Mouse (Mus musculus): ENCODE data around the gene Mau2. TPM values are rescaled to one million over a fixed set of nuclear protein-coding genes. Genes with fewer than 3 reads are reported as not detected.
"Not testable (repeated sequence)": the region's sequence is repeated elsewhere in the genome, so short reads cannot be mapped to it uniquely, and the experiment has no call there.

Gene Mau2
- 30.5 and 31.4 TPM in 2 replicates for total RNA-seq (2017)

- ATAC-seq (replicated peaks; ENCODE audit: low read depth, poor library complexity, severe bottlenecking): peak; percentile 95
Measured at GRCm38 (mm10) chr8:70042583-70043455, at the start of gene Mau2, which contains the start of gene Sugp1. Mau2 (minus strand) TSS chr8:70042734. Sugp1 (plus strand) TSS chr8:70042813.

GRCm38 (mm10) chr8:70089296-70089960 lies 46.9 kb upstream of the Mau2 start:
- ATAC-seq (replicated peaks; ENCODE audit: low read depth, poor library complexity, severe bottlenecking): no peak

- ATAC-seq (replicated peaks; ENCODE audit: low read depth, poor library complexity, severe bottlenecking): no peak
Measured at GRCm38 (mm10) chr8:70087836-70088650, 45.5 kb upstream of the Mau2 start.

- ATAC-seq (replicated peaks; ENCODE audit: low read depth, poor library complexity, severe bottlenecking): peak; percentile 53
Measured at GRCm38 (mm10) chr8:70087237-70087636, 44.7 kb upstream of the Mau2 start.

- ATAC-seq (replicated peaks; ENCODE audit: low read depth, poor library complexity, severe bottlenecking): no peak
Measured at GRCm38 (mm10) chr8:70086151-70086550, 43.6 kb upstream of the Mau2 start.

- peak; percentile 38; the same call in 1 of the 2 replicates for ATAC-seq (replicated peaks; ENCODE audit: low read depth, poor library complexity, severe bottlenecking)
Measured at GRCm38 (mm10) chr8:70084191-70085065, 41.9 kb upstream of the Mau2 start.

- peak; percentile 40; the same call in 1 of the 2 replicates for ATAC-seq (replicated peaks; ENCODE audit: low read depth, poor library complexity, severe bottlenecking)
Measured at GRCm38 (mm10) chr8:70083285-70083684, 40.8 kb upstream of the Mau2 start, which contains the start of gene Hapln4. Hapln4 (plus strand) TSS chr8:70083457.

- ATAC-seq (replicated peaks; ENCODE audit: low read depth, poor library complexity, severe bottlenecking): no peak
Measured at GRCm38 (mm10) chr8:70081976-70082375, 39.4 kb upstream of the Mau2 start.

GRCm38 (mm10) chr8:70073682-70074081 lies 31.1 kb upstream of the Mau2 start:
- no peak for ATAC-seq (replicated peaks; ENCODE audit: low read depth, poor library complexity, severe bottlenecking)

- no peak for ATAC-seq (replicated peaks; ENCODE audit: low read depth, poor library complexity, severe bottlenecking)
Measured at GRCm38 (mm10) chr8:70073120-70073519, 30.6 kb upstream of the Mau2 start.

- ATAC-seq (replicated peaks; ENCODE audit: low read depth, poor library complexity, severe bottlenecking): peak; percentile 74
Measured at GRCm38 (mm10) chr8:70072441-70073069, 30.0 kb upstream of the Mau2 start, which contains the start of gene Tm6sf2. Tm6sf2 (plus strand) TSS chr8:70072924.

GRCm38 (mm10) chr8:70071836-70072440 lies 29.4 kb upstream of the Mau2 start:
- no peak for ATAC-seq (replicated peaks; ENCODE audit: low read depth, poor library complexity, severe bottlenecking)

GRCm38 (mm10) chr8:70057721-70058120 lies 15.2 kb upstream of the Mau2 start:
- ATAC-seq (replicated peaks; ENCODE audit: low read depth, poor library complexity, severe bottlenecking): no peak

- ATAC-seq (replicated peaks; ENCODE audit: low read depth, poor library complexity, severe bottlenecking): not testable (repeated sequence)
Measured at GRCm38 (mm10) chr8:70050434-70050833, 7.9 kb upstream of the Mau2 start.

- ATAC-seq (replicated peaks; ENCODE audit: low read depth, poor library complexity, severe bottlenecking): no peak
Measured at GRCm38 (mm10) chr8:70049662-70050061, 7.1 kb upstream of the Mau2 start.

GRCm38 (mm10) chr8:70043996-70044395 lies 1.5 kb upstream of the Mau2 start:
- ATAC-seq (replicated peaks; ENCODE audit: low read depth, poor library complexity, severe bottlenecking): no peak

GRCm38 (mm10) chr8:70041885-70042546 lies 518 bp downstream of the Mau2 start:
- ATAC-seq (replicated peaks; ENCODE audit: low read depth, poor library complexity, severe bottlenecking): no peak

GRCm38 (mm10) chr8:70037994-70038393 lies 4.5 kb downstream of the Mau2 start:
- no peak for ATAC-seq (replicated peaks; ENCODE audit: low read depth, poor library complexity, severe bottlenecking)

All from common myeloid progenitor, adult 5-6 weeks (primary cell).